Mouse (Mus musculus) bone marrow macrophage, adult 2 months (primary cell): Measurements from ENCODE around the gene Ednra.

Experiments
- CTCF ChIP-seq: IDR thresholded peaks from 2 replicates; pipeline ENCODE4 v1.5.1; 2012; ENCODE audit warnings: low read depth, mild to moderate bottlenecking, low read length, moderate library complexity
- POLR2A ChIP-seq: IDR thresholded peaks from 2 replicates; pipeline ENCODE4 v1.6.1; 2012; ENCODE audit warnings: mild to moderate bottlenecking, low read depth, low read length, borderline replicate concordance

GRCm38 (mm10) chr8:77658356-77658755 is 65.9 kb downstream of the Ednra start:
- TF ChIP-seq CTCF (no peak), POLR2A (no peak)
